Mouse (Mus musculus) mesoderm, embryonic 11.5 days (tissue): ENCODE data around the gene Rtl6.

Experiments used
- DNase-seq: peaks from one replicate; pipeline ENCODE4 v3.0.0-alpha.2; 2012; ENCODE audit warnings: low read depth, low spot score

Rtl6 gene

GRCm38 (mm10) chr15:84537117-84537516, 20.5 kb downstream of the Rtl6 start:
- DNase-seq: no peak

- no peak for DNase-seq
Observed at GRCm38 (mm10) chr15:84536611-84537010, 21.0 kb downstream of the Rtl6 start.

- DNase-seq: no peak
Observed at GRCm38 (mm10) chr15:84535953-84536352, 21.7 kb downstream of the Rtl6 start.

GRCm38 (mm10) chr15:84532211-84532610, 25.4 kb downstream of the Rtl6 start:
- DNase-seq: peak; percentile 24

- no peak for DNase-seq
Observed at GRCm38 (mm10) chr15:84531535-84531934, 26.1 kb downstream of the Rtl6 start.

- peak; percentile 44 for DNase-seq
Observed at GRCm38 (mm10) chr15:84526921-84527320, 30.7 kb downstream of the Rtl6 start.

GRCm38 (mm10) chr15:84525222-84525883, 32.3 kb downstream of the Rtl6 start:
- DNase-seq: no peak

GRCm38 (mm10) chr15:84522953-84523689, 34.5 kb downstream of the Rtl6 start:
- DNase-seq: no peak

GRCm38 (mm10) chr15:84521486-84521885, 36.1 kb downstream of the Rtl6 start:
- DNase-seq: no peak

- no peak for DNase-seq
Observed at GRCm38 (mm10) chr15:84518540-84518939, 39.1 kb downstream of the Rtl6 start.

- no peak for DNase-seq
Observed at GRCm38 (mm10) chr15:84512626-84513296, 44.9 kb downstream of the Rtl6 start.

- no peak for DNase-seq
Observed at GRCm38 (mm10) chr15:84509981-84510380, 47.6 kb downstream of the Rtl6 start.

GRCm38 (mm10) chr15:84509161-84509560, 48.5 kb downstream of the Rtl6 start:
- no peak for DNase-seq

GRCm38 (mm10) chr15:84506026-84506425, 51.6 kb downstream of the Rtl6 start:
- DNase-seq: no peak

GRCm38 (mm10) chr15:84504895-84505294, 52.7 kb downstream of the Rtl6 start:
- DNase-seq: peak; percentile 45
